Mouse (Mus musculus): ENCODE data around the gene Vmn1r47. TPM values are rescaled to one million over a fixed set of nuclear protein-coding genes. Genes with fewer than 3 reads are reported as not detected.
"Not testable (repeated sequence)": the region's sequence is repeated elsewhere in the genome, so short reads cannot be mapped to it uniquely, and the experiment has no call there.

Gene Vmn1r47
- not detected in 2 replicates for polyA plus RNA-seq (2015; fragmentation: Nextera tagmentation; extraction: Ambion mirVana)

DNA sequence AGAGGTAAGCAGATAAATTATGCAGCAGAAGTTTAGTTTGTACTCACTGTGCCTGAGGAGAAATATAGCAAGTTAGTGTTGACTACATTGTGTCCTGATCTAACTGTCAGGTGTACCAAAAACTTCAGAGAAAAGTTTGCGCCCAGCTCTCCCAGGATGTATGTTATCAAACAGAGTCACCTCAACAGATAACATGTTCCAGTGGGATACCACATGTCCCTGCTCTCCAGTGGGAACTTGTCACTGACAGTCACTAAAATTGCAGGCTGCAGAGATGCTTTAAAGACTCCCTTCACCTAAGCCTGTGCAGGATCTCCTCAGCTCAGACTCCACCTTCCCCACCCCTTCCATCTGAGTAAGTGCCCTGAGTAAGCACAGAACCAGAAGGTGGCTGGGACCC lies at the start of gene Vmn1r47:
TSS of gene Vmn1r47 (plus strand) at position 301 of the 400 bp plus-strand sequence.
- H3K4me2 ChIP-seq; ATAC-seq (ENCODE audit: extremely low read depth, insufficient number of reproducible peaks, low FRiP score, low TSS enrichment); H3K27me3 ChIP-seq (replicated peaks); H3K4me3 ChIP-seq; H3K27ac ChIP-seq (replicated peaks); H3K4me1 ChIP-seq; H3K9ac ChIP-seq; H3K9me3 ChIP-seq; H3K36me3 ChIP-seq: not testable (repeated sequence)
- 83% methylated on average over 1 of the region's 1 CpGs for WGBS

DNA sequence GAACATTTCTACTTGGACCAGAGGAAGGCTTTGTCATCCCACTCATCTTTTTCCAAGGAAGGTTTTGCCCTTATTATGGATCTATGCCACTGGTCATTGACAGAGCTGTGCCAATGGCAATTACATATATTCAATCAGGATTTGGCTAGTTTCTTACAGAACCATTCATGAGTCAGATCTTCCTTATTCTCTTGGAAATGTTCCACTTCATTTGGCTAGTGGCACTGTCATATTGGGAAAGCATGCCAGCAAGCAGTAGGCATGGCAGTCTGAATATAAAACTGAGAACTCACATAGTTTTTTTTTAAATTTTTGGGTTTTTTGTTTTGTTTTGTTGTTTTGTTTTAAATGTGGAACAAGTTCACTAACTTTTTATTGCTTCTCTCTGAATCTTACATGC lies 49.6 kb upstream of the Vmn1r47 start:
- Histone ChIP-seq H3K9ac (no peak overlapping the region), H3K36me3 (no peaks in the 10 kb centered on the region), H3K4me3 (no peak overlapping the region), H3K27ac (replicated peaks) (no peak overlapping the region), H3K4me2 (no peak overlapping the region), H3K27me3 (replicated peaks) (no peaks in the 10 kb centered on the region), H3K9me3 (peaks cover 27% of the 10 kb centered on the region), H3K4me1 (no peaks in the 10 kb centered on the region)
- no peak for ATAC-seq (ENCODE audit: extremely low read depth, insufficient number of reproducible peaks, low FRiP score, low TSS enrichment)

DNA sequence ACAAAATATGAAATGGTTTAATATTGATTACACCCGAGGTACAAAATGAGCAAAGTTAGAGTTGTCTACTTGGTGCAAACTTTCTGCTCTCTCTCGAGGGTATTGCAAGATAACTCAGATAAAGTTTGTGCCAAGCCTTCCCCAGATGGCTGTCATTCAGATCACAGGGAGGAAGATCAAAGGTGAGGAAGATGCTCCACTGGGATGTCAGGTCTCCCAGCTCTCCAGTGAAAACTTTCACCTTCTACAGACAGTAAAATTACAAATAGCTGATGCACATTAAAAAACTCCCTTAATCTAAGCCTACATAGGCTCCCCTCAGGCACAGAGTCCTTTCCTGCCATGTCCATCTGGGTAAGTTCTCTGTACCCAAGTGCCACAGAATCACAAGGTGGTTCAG lies 46.9 kb upstream of the Vmn1r47 start, which contains the start of gene Vmn1r46:
TSS of gene Vmn1r46 (plus strand) at position 301 of the 400 bp plus-strand sequence.
- Histone ChIP-seq H3K36me3 (no peaks in the 10 kb centered on the region), H3K27me3 (replicated peaks) (no peaks in the 10 kb centered on the region), H3K9ac (no peak within 1 kb of the TSS), H3K4me3 (no peak within 1 kb of the TSS), H3K4me2 (no peak within 1 kb of the TSS), H3K9me3 (peaks cover 28% of the 10 kb centered on the region), H3K27ac (replicated peaks) (no peak within 1 kb of the TSS), H3K4me1 (no peaks in the 10 kb centered on the region)
- WGBS, result 50% methylated on average over 2 of the region's 2 CpGs
- no peak for ATAC-seq (ENCODE audit: extremely low read depth, insufficient number of reproducible peaks, low FRiP score, low TSS enrichment)

DNA sequence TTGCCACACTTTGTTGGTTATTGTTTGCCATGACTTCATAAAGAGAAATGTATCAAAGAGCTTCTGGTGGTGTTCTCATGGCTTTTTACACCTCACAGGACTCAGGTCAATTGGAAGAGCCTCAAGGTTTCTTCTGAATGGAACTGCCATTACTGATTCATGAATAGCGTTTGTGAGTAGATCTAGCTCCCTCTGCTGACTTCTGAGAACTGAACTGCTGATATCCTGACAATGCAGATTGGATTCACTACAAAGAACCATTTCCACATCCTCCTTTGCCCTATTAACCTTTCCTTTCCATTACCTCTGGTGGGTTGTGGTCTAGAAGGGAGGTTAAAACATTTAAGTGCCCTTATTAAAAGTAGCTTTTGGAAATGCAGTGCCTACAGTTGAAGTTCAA lies 30.0 kb upstream of the Vmn1r47 start:
- no peak overlapping the region for H3K4me3 ChIP-seq
- H3K36me3 ChIP-seq, result no peaks in the 10 kb centered on the region
- H3K9ac ChIP-seq, result no peak overlapping the region
- no peak for ATAC-seq (ENCODE audit: extremely low read depth, insufficient number of reproducible peaks, low FRiP score, low TSS enrichment)
- no peaks in the 10 kb centered on the region for H3K4me1 ChIP-seq
- no peak overlapping the region for H3K4me2 ChIP-seq
- H3K27ac ChIP-seq (replicated peaks), result no peak overlapping the region
- peaks cover 27% of the 10 kb centered on the region for H3K9me3 ChIP-seq
- 17% methylated on average over 1 of the region's 1 CpGs for WGBS
- no peaks in the 10 kb centered on the region for H3K27me3 ChIP-seq (replicated peaks)

DNA sequence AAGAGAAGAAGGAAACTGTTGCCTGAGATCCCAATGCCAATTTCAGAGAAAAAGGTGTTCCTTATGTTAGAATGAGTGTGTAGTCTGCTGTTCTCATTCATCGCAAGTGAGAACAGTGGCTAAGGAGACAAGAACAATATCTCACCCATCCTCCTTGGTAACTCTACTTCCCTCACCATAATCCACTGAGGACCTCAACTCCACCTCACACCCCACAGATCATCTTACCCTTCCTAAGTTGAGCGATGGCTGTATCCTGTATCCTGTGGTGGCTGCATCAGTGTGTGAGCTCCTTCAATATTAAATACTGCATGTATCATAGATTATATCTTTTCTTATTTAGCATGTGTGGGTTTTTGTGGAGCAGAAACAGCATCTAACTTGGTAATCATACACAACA lies 20.8 kb downstream of the Vmn1r47 start, which contains the start of gene Vmn1r48:
TSS of gene Vmn1r48 (minus strand) at position 101 of the 400 bp plus-strand sequence.
- not testable (repeated sequence) for H3K27me3 ChIP-seq (replicated peaks); ATAC-seq (ENCODE audit: extremely low read depth, insufficient number of reproducible peaks, low FRiP score, low TSS enrichment); H3K4me1 ChIP-seq

More for the DNA sequence above, 20.8 kb downstream of the Vmn1r47 start, which contains the start of gene Vmn1r48:
- H3K27ac ChIP-seq (replicated peaks); H3K4me2 ChIP-seq; H3K36me3 ChIP-seq; H3K9me3 ChIP-seq; H3K9ac ChIP-seq; H3K4me3 ChIP-seq: not testable (repeated sequence)
- no CpG with 5 or more reads among the region's 2 CpGs for WGBS

Other genes starting within 250 kb of the Vmn1r47 start
- not detected in 2 replicates for gene Vmn1r42, start 139.7 kb upstream of the Vmn1r47 start, polyA plus RNA-seq (2015; fragmentation: Nextera tagmentation; extraction: Ambion mirVana)
- not detected in 2 replicates for gene Vmn1r43, start 139.7 kb upstream of the Vmn1r47 start, polyA plus RNA-seq (2015; fragmentation: Nextera tagmentation; extraction: Ambion mirVana)
- gene Vmn1r44, start 132.5 kb upstream of the Vmn1r47 start, polyA plus RNA-seq (2015; fragmentation: Nextera tagmentation; extraction: Ambion mirVana), result not detected in 2 replicates
- gene Vmn1r45, start 75.5 kb upstream of the Vmn1r47 start, polyA plus RNA-seq (2015; fragmentation: Nextera tagmentation; extraction: Ambion mirVana), result not detected in 2 replicates
- not detected in 2 replicates for gene Vmn1r46, start 46.8 kb upstream of the Vmn1r47 start, polyA plus RNA-seq (2015; fragmentation: Nextera tagmentation; extraction: Ambion mirVana)
- not detected in 2 replicates for gene Vmn1r48, start 20.7 kb downstream of the Vmn1r47 start, polyA plus RNA-seq (2015; fragmentation: Nextera tagmentation; extraction: Ambion mirVana)
- gene Vmn1r49, start 62.4 kb downstream of the Vmn1r47 start, polyA plus RNA-seq (2015; fragmentation: Nextera tagmentation; extraction: Ambion mirVana), result not detected in 2 replicates
- gene Vmn1r50, start 85.3 kb downstream of the Vmn1r47 start, polyA plus RNA-seq (2015; fragmentation: Nextera tagmentation; extraction: Ambion mirVana), result not detected in 2 replicates
- gene Vmn1r51, start 106.4 kb downstream of the Vmn1r47 start, polyA plus RNA-seq (2015; fragmentation: Nextera tagmentation; extraction: Ambion mirVana), result not detected in 2 replicates
- gene Vmn1r52, start 158.7 kb downstream of the Vmn1r47 start, polyA plus RNA-seq (2015; fragmentation: Nextera tagmentation; extraction: Ambion mirVana), result not detected in 2 replicates
- gene V1ra8, start 186.6 kb downstream of the Vmn1r47 start, polyA plus RNA-seq (2015; fragmentation: Nextera tagmentation; extraction: Ambion mirVana), result not detected in 2 replicates
- gene Vmn1r53, start 208.3 kb downstream of the Vmn1r47 start, polyA plus RNA-seq (2015; fragmentation: Nextera tagmentation; extraction: Ambion mirVana), result 0.18 TPM in 1 of 2 replicates, not detected in the other
- not detected in 2 replicates for gene Vmn1r54, start 230.2 kb downstream of the Vmn1r47 start, polyA plus RNA-seq (2015; fragmentation: Nextera tagmentation; extraction: Ambion mirVana)